Mouse (Mus musculus): Measurements from ENCODE around the gene Dpp6.

Dpp6 gene

DNA sequence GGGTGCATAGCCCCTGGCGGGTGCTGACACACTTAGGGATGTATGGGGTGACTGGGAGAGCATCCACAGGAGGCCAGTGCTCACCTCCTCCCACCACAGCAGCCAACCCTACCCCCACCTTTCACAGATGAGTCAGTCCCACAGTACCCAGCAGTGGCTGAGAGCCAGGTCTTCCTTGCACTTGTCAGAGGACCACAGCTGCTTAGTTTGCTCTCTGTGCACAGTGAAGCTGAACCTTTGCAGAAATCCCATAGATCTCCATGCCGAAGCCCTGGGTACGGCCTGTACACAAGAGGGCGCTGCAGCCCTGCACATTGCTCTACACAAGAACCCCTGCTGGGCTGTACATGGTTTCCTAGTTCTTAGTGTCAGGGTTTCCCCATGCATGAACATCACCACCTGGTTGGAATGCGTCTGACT lies 860.3 kb downstream of the Dpp6 start:
- DNase-seq (ENCODE audit: low spot score): no peak

DNA sequence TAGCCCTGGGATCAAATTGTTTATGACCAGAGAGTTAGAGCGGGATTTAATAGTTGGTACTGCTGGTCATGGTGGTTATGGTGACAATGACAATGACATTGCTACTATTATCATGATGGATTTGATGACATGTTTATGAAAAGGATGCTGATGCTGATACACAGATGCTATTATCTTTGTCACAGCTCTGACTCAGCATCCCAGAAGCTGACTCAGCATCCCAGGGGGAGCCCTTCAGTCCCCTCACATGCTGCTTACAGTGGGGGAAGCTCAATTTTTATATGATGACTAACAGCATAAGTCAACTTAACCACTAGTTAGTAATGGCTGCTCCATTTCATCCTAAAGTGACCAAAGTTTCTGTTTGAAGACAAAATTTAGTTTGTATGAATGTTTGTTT lies 862.1 kb downstream of the Dpp6 start:
- no peak for DNase-seq (ENCODE audit: low spot score)

DNA sequence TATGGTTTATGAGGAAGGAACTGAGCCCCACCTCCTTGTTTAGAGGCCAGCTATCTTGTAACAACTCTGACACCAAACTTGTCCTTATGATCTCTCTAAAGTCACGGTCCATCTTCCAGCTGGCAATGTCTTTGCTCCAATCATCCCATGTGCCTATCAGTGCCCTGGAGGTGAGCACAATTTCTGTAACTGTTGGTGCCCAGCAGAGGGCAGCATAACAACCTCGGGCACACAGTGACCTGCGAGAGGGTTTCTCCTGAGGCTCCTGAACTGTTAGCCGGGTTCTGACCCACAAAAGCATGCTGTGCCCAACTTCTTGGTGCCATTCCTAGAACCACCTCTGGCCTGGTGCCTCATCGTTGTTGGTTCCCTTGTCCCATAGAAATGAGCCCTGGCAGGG lies 863.5 kb downstream of the Dpp6 start:
- DNase-seq (ENCODE audit: low spot score): no peak

DNA sequence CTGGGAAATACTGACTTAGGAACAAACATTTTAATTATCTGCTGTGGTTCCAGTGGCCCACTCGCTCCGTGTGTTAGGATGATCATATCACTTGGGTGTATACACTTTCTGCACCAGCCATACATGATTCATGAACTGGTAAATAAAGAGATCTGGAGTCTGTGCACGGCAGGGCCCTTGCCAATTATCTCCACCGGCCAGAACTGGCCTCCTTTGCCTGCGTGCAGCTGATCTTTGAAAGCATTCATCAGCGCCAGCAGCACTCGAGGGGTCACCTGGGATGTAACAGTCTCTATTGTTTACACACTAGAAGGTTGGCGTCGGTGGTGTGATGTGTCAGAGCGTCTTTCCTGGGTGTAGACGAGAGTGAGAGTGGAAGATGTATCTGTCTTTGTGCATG lies 868.2 kb downstream of the Dpp6 start:
- no peak for DNase-seq (ENCODE audit: low spot score)

DNA sequence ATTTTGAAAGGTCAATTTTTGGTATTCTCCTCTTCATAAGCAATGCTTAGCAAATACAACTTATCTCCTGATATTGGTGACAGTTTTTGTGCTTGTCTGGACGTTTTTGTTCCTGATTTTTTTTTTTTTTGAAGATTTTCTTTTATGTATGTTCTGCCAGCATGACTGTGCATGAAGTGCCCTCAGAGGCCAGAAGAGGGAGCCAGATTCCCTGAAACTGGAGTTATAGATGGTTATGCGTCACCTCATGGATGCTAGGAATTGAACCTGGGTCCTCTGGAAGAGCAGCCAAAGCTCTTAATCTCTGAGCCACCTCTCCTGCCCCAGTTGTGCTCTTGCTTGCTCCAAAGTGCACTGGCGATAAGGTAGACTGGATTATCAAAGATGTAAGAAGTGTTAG lies 868.9 kb downstream of the Dpp6 start:
- no peak for DNase-seq (ENCODE audit: low spot score)

DNA sequence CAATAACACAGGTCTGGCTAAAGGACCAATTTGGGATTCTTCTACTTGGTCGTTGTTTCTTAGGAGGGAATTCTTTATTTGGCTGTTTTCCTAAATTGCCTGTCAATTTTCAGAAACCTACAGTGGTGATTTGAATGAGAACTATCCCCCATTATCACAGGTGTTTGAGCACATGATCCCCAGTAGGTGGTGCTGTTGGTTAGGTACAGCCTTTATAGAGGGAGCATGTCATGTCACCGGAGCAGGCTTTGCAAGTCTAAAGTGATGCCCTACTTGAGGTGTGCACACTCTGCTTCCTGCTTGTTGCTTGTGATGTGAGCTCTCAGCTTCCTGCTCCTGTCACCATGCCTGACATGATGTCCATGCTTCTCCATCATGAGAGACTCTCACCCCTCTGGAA lies 870.3 kb downstream of the Dpp6 start:
- no peak for DNase-seq (ENCODE audit: low spot score)

DNA sequence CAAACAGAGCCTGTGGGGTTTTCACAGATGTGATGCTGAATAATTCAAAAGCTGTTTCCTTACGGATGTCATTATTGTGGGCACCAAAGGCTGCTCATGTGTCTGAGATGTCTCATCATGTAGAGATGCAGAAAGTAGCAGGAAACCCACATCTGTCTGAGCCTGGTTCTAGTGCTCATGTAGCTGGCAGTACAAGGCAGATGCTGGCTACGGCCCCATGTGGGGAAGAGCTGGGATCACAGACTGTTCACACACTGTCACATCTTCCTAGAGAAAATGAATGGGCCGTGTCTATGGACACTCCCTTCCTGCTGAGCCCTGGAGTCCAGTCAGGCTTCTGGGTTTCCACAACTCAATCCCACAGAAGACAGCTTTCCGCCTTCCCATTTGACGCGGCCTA lies 885.5 kb downstream of the Dpp6 start:
- DNase-seq (ENCODE audit: low spot score): no peak

DNA sequence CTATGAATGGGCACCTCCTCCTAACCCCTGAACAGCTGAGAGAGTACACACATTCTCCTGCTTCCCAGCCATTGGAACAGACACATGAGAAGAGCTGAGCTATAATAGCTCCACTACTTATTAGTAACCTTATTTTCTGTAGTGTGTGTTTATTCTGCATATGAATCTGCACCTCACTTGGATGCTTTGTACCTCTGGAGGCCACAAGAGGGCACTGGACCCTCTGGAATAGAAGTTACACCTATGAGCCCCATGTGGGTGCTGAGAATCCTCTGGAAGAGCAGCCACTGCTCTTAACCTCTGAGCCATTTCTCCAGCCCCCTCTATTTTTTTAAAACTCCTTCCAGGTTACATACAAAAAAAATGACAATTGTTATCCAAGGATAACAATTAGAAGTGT lies 888.0 kb downstream of the Dpp6 start:
- DNase-seq (ENCODE audit: low spot score): no peak

DNA sequence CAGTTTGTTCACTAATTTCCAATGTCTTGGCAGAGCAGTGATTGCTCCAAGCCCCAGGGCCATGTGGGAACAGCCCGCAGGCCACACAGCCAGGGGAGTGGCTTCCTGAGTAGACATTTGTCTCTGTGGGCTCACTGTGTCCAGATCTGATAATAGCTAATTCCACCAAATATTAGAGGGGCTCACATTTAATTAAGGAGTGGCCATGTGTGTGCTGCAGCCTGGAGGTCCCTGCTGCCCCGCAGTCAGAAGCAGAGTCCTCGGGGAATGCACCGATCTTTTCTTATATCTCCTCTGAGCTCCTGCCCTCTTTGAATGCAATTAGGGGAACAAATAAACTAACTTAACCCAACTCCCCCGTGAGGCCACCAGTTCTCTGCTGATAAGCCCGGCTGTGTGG lies 889.5 kb downstream of the Dpp6 start:
- DNase-seq (ENCODE audit: low spot score): no peak

DNA sequence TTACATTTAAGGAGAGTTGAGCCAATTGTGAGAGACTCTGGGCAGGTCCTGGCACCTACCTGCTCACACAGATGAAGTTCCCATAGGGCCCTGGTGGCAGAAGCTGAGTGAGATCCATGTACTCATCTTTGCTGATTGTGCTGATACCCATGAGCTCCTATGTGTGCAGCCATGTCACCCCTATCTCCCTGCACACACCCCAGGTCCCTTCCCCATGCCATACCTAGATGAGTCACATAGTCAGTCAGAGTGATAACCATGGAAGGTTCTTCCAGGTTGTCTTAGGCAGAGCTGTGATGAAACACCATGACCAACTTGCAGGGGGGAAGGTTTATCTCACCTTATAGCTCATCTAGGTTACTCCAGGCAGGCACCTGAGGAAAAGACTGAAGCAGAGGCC lies 890.3 kb downstream of the Dpp6 start:
- DNase-seq (ENCODE audit: low spot score): no peak

DNA sequence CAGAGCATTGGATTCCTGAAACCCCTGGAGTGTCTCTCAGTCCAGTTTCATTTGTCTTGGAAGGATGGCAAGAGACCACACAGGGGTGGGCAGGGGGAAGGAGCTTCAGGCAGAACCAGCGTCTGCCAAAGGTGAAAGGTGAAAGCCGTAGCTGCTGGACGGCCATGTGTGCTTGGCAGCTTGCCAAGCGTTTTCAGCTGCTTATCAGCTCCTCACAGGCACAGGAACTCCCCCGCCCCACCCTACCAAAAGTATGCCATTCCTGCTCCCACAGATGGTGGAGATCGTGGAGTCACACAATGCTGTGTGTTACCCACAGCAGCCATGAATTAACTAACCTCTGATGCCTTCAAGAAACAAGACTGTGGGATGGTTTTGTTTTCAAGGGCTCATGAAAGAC lies 891.2 kb downstream of the Dpp6 start:
- no peak for DNase-seq (ENCODE audit: low spot score)

DNA sequence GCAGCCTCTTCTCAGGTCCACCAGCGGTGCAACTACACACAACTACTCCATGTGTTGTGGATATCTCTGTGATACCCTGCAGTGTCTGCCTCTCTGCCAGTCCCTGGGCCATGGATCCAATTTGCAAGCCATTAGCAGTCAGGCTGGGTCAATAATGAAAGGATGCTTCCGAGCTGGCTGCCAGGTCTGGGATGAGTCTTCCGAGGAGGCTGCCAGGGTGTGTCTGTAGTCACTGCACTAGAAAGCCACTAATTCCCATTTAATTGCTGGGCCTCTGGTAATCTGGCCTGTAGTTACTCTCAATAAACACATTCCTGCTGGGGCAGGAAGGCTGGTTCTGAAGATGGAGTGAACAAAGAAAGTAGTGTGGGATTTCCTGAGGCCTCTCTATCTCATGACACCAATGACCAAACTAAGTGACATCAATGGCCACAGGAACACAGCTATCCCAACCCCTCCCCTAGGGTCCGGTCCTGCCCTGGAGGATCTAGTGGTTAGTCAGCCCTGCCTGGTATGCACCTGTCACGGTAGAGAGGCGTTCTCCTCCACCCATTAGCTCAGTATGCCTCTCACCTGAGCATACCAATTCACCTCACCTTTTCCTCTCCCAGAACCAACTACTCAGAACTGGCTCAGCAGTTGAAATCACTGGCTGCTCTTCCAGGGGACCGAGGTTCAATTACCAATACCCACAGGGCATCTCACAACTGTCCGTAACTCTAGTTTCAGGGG lies 894.6 kb downstream of the Dpp6 start:
- no peak for DNase-seq (ENCODE audit: low spot score)

DNA sequence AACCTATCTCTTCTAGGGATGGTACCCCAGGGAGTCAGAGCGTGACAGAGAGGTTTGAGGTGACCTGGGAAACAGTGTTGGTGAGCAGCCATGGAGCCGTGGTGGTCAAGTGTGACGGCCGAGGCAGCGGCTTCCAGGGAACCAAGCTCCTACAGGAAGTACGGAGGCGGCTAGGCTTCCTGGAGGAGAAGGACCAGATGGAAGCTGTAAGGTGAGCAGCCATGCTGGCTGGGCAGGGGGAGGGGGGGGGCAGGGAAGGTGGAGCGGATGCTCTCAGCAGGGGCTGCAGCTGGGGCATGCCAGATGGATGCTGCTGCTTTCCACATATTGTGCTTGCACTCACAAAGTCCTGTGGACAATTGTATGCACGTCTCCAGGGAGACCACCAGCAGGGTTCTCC lies 897.4 kb downstream of the Dpp6 start:
- no peak for DNase-seq (ENCODE audit: low spot score)

DNA sequence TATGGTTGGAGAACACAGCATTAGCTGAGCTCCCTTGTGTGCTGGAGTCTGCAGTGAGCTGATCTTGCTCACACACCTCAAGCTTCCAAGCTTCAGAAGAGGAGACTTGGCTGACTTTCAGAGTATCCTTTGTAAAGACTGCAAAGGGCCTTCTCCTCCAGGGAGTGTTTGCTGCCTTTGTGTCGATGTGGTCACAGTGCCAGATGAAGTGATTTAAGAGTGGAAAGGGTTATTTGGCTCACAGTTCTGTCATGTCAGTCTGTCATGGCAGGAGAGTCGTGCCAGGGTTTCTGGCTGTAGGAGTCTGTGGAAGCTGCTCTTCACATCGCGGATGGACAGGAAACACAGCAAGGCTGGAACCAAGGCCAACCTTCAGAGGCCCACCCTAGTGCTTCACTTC lies 899.0 kb downstream of the Dpp6 start:
- no peak for DNase-seq (ENCODE audit: low spot score)

DNA sequence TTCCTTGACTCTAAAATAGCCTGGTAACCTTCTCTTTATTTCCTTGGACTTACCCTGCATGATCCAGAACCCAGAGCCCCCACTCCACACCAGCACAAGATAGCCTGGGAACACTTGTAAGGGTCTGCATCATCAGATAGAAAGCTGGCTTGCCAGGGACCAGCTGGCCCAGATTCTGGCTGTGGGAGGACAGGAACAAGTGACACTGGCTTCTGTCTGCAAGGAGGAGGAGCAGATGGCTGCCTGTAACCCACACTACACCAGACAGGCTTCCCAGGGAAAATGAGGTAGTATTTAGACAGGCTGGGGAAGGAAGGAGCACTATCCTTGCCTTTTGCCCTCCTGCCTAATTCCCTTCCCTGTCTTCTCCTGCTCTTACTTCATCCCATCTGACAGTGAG lies 900.3 kb downstream of the Dpp6 start:
- no peak for DNase-seq (ENCODE audit: low spot score)

DNA sequence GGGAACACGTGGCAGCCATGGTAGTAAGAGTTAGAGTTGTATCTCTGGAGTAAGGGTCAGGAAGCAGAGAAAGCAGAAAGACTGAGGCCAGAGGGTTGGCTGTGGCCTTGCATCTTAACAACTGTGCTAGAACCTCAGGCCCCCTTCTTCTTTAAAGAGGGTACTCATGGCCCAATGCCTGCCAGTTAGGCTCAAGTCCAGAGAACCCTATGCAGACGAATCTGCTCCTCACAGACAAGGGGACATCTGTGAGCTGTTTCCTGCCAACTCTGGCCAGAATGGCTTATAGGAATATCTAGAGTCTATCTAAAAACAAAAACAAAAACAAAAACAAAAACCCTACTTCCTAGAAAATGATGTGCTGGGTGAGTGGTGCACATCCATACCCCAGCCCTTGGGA lies 902.3 kb downstream of the Dpp6 start:
- DNase-seq (ENCODE audit: low spot score): no peak

DNA sequence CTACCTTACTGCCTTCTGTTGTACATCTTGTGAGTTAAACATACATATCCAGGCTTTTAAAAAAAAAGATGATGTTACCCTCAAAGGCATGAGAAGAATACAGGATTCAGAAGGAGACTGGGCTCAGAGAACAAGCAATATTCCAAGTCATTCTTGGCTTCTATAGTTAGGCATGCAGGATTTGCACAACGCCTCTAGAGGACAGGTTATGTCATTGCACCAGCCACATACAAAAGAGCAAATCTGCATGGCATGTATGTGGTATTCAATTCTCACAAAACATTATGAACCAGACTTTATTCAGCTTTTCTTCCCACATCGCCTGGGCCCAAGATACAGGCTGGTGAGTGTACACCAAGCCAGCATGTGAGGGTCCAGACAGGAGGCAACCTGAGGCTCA lies 907.5 kb downstream of the Dpp6 start:
- no peak for DNase-seq (ENCODE audit: low spot score)

DNA sequence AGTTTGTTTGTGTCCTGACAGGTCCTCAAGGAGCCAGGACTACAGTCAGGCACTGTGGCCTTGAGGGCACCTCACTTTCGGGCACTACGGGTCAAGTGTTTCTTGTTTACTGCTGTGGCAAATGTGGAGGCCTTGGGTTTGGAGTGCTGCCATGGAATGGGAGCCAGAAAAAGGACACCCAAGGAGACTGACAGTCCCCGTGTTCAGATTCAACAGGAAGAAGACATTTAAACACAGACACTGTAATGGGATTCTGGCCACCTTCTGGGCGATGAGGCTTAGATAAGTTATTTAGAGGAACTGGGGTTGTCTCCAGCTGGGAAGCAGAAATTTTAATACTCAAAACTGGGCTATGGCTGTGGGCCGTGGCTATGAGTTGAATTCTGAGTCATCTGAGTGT lies 913.7 kb downstream of the Dpp6 start:
- DNase-seq (ENCODE audit: low spot score): no peak

DNA sequence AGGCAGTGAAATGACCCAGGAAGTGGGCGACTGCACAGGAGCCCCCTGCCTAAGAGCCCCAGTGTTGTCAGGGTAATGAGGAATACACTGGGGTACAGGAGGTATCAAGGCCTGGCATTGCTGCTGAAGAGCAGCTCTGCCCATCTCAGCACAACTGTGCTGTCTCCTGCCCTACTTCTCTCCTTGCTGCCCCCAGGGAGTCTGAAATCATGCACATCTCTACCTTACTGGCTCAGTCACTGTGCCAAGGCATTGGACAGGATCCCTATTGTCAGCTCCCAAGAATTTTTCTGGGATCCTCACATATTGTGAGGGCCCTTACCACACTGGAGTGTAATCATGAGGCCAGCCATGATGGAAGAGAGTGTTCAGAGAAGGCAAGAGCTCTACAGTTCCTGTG lies 914.4 kb downstream of the Dpp6 start:
- DNase-seq (ENCODE audit: low spot score): no peak

DNA sequence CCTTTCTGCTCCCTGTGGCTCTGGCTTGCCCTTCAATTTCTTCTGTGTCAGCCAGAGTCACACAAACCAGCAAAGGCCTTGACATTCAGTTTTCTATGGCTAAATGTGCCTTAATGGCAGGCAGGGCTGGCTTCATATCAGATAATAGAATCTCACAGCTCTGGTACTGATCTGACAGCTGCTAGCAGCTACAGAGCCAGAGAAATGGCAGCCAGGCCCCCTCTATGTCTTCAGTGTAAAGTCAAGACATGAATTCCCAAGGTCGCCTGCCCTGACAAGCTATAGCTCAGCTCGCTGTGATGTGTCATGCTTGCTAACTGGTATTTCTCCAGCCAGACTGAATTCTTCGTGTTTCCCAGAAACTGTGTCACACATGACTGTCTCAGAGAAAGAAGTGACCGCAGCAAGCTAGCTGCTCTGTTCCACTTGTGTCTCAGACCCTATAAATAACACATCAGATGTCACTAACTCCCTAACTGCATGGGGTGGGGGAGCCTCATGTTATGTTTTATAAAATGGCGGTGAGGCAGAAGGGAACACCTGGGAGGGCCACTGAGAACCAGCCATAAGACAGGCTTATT lies 915.4 kb downstream of the Dpp6 start:
- DNase-seq (ENCODE audit: low spot score): no peak

DNA sequence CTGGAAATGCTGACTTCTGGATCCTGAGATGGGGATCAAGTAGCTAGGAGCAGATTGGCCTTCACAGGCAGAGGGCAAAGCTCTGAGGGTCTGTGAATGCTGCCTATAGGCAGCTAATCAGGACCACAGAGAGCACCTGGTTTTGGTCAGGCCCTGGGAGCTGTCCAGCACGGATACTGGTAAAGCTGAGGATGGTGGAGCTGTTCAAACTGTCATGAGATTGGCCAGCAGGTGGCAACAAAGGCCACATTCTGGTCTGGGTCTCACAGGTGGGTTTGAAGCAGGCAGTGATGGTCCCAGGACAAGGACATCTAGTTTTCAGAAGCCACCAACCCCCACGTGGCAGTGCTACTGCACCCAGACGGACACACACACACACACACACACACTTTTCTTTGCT lies 920.2 kb downstream of the Dpp6 start:
- no peak for DNase-seq (ENCODE audit: low spot score)

DNA sequence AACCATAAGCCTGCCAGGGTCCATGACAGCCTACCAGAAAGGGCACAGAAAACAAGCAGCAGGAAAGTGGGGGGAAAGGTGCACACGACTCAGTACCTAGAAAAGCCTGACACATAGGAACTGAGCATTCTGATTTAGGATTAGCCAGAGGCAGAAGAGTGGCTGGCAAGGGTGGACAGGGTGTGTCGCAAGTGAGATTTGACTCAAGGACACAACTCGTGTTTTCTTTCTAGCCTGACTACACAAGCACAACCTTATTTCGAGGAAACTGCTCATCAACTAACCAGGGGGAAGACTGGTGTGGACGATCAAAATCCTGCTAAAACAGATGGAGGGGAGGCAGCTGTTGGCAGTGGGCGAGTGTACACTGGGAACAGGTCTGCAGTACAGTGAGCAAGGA lies 922.2 kb downstream of the Dpp6 start:
- no peak for DNase-seq (ENCODE audit: low spot score)

DNA sequence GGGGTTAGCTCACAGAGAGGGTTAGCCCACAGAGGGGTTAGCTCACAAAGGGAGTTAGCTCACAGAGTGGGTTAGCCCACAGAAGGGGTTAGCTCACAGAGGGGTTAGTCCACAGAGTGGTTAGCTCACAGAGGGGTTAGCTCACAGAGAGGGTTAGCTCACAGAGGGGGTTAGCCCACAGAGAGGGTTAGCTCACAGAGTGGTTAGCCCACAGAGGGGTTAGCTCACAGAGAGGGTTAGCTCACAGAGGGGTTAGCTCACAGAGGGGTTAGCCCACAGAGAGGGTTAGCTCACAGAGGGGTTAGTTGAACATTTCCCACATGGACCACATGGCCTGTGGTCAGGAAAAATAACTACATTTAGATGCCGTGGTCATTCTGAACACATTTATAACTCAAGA lies 927.9 kb downstream of the Dpp6 start:
- no peak for DNase-seq (ENCODE audit: low spot score)

DNA sequence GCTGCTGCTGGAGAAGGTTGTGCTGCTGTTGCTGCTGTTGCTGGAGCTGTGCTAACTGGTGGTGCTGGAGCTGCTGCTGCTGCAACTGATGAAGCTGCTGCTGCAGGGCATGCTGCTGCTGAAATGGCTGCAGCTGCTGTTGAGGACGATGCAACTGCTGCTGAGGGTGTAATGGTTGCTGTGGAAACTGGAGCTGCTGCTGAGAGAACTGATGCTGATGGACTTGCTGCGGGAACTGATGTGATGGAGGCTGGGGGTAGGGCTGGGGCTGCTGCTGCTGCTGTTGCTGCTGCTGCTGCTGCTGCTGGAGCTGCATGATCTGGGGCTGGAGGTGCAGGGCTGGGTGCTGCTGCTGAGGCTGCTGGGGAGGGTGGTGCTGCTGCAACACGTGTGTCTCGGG lies 948.8 kb downstream of the Dpp6 start:
- no peak for DNase-seq (ENCODE audit: low spot score)
